Mouse (Mus musculus) cerebellum, adult 2 months (tissue): ENCODE measurements around the gene Prkar1b.

Source experiments
- CTCF ChIP-seq: fragments of 200-500 bp; IDR thresholded peaks from 2 replicates; pipeline ENCODE4 v1.5.1; 2011; ENCODE audit warnings: low read depth, mild to moderate bottlenecking, control low read depth, low read length, moderate library complexity, borderline replicate concordance; ENCODE audit not compliant: insufficient read depth
- POLR2A ChIP-seq: fragments of 200-500 bp; IDR thresholded peaks from 2 replicates; pipeline ENCODE4 v1.6.1; 2011; ENCODE audit warnings: low read length, control low read depth, borderline replicate concordance; ENCODE audit not compliant: insufficient read depth

DNA sequence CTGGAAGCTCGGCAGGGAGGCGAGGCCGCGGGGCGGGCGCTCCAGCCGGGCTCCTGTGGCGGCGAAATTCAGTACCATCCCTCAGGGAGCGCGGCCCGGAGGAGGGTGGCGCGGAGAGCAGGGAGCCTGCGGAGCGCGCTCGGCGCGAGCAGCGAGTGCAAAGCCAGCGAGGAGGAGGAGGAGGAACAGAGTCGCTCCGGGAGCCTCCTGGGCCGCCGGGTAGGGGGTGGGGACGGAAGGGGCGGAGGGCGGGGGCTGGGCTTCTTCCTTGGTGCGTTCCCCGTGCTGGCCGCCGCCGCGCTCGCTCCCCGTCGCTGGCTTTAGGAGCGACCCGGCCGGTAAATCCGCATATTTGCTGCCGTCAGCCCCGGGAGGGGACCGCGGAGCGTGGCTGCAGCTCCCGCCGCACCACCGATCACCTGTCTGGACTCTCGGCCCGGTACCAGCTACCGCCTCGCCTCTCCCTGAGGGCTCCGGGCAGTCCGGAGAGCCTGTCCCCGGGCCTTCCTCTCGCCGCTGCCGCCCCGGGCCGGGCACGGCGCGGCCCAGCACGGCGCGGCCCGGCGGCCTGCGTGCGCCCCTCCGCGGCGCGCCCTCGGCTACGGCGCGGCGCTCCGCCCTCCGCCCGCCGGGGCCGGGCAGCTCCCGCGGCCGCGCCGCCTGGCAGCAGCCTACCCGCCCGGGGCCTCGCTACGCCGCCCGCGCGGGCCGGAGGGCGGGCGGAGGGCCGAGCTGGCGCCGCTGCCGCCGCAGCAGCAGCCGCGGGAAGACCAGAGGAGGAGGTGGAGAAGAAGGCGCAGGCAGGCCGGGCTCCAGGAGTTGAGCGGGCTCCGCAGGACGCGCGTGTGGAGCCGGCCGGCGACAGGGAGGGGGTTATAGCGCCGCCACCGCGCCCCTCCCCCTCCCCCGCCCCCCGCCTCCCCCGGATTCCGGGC is 154.7 kb downstream of the Prkar1b start:
- TF ChIP-seq CTCF (no peak), POLR2A (no peak; the same call in 1 of the 2 replicates)
